ENCODE assay signal across 10 mouse cellular contexts in the genomic region with DNA sequence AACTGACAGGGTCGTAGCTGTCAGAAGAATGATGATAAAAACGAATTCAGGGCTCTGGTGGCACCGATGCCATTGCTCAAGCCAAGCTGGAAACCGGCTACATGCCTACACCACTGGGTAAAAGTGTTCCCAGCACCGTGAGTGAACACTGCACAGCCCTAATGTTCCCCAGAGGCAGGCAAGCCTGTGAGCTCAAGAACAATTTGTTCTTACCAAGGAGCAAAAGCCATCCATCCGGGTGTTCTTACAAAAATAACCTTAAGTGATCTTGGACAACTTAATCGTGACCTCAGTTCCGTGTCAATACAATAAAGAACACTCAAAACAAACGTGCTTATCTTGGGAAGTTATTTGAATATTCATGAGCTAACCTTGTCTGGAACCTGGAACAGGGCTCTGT. TPM values are rescaled to one million over a fixed set of nuclear protein-coding genes. Genes with fewer than 3 reads are reported as not detected.
DNase-seq lines count a peak whose midpoint lies in the region; ATAC-seq lines count a peak whose summit lies in the region.
"Had no signal": no experiment of that assay in that cellular context is flagged by ENCODE, and none has a peak within 500 bp of the region (broad histone marks: within the 10 kb centered on the region; RNA-seq: fewer than 3 reads in every experiment).

No protein-coding gene starts in this region.

- no peak for DNase-seq in forebrain, embryonic 14.5 days (ENCODE audit: low spot score)
- no peak for DNase-seq in forebrain, embryonic 11.5 days (ENCODE audit: low spot score)
- no peak for DNase-seq in lung, postnatal 10 days
- DNase-seq in left cerebral cortex, adult 9 months (ENCODE audit: low spot score in 2 of 2), result no peak
- no peak for DNase-seq in layer of hippocampus, postnatal 25 days (ENCODE audit: extremely low spot score in 1 of 2, low spot score in 1 of 2)
- DNase-seq: thymus, postnatal 14 days had no signal

- no peak overlapping the region for H3K4me3 ChIP-seq in forebrain, embryonic 14.5 days (ENCODE audit: low read depth, low read length)
- no peak overlapping the region for H3K4me3 ChIP-seq in forebrain, embryonic 11.5 days (ENCODE audit: low read depth, low read length)
- H3K4me3 ChIP-seq in lung, embryonic 15.5 days, result 0 out of 2 replicates have a peak overlapping the region, but pooled peaks have one; percentile 1
- no peak overlapping the region for H3K4me3 ChIP-seq in intestine, embryonic 16.5 days (ENCODE audit: low read length)
- peak overlapping the region; percentile 61; the same call in 1 of the 2 replicates for H3K4me3 ChIP-seq in stomach, embryonic 15.5 days (replicated peaks)

- peak overlapping the region; percentile 97; the same call in 1 of the 2 replicates for H3K4me2 ChIP-seq in forebrain, embryonic 14.5 days (ENCODE audit: low read length)
- no peak overlapping the region; the same call in 1 of the 2 replicates for H3K4me2 ChIP-seq in forebrain, embryonic 11.5 days (ENCODE audit: low read depth, low read length, severe bottlenecking)
- H3K4me2 ChIP-seq in lung, embryonic 15.5 days, result peak overlapping the region; percentile 96; the same call in 1 of the 2 replicates
- peak overlapping the region; percentile 93 for H3K4me2 ChIP-seq in intestine, embryonic 16.5 days (ENCODE audit: low read depth, low read length)
- H3K4me2 ChIP-seq in stomach, embryonic 15.5 days, result peak overlapping the region; percentile 86

- no peaks in the 10 kb centered on the region for H3K9me3 ChIP-seq in forebrain, embryonic 14.5 days (replicated peaks; ENCODE audit: control insufficient read depth, low read length)
- no peaks in the 10 kb centered on the region for H3K9me3 ChIP-seq in forebrain, embryonic 11.5 days (ENCODE audit: control insufficient read depth, low read length)
- H3K9me3 ChIP-seq in lung, embryonic 15.5 days, result no peaks in the 10 kb centered on the region
- no peaks in the 10 kb centered on the region for H3K9me3 ChIP-seq in intestine, embryonic 16.5 days (ENCODE audit: control insufficient read depth, low read length)
- no peaks in the 10 kb centered on the region for H3K9me3 ChIP-seq in stomach, embryonic 15.5 days

- H3K9ac ChIP-seq in forebrain, embryonic 14.5 days (ENCODE audit: low read length), result no peak overlapping the region
- no peak overlapping the region for H3K9ac ChIP-seq in forebrain, embryonic 11.5 days (ENCODE audit: low read length)
- H3K9ac ChIP-seq in lung, embryonic 15.5 days, result peak overlapping the region; percentile 22; the same call in 1 of the 2 replicates
- no peak overlapping the region for H3K9ac ChIP-seq in intestine, embryonic 16.5 days (ENCODE audit: low read depth, low read length)
- H3K9ac ChIP-seq in stomach, embryonic 15.5 days, result no peak overlapping the region

- 57% methylated on average over 9 of the region's 9 CpGs for WGBS in forebrain, embryonic 14.5 days
- WGBS in forebrain, embryonic 11.5 days, result 67% methylated on average over 9 of the region's 9 CpGs
- whole genome bisulfite sequencing in lung, embryonic 15.5 days, result 39% methylated on average over 9 of the region's 9 CpGs
- WGBS in intestine, embryonic 16.5 days, result 49% methylated on average over 9 of the region's 9 CpGs
- 50% methylated on average over 9 of the region's 9 CpGs for WGBS in stomach, embryonic 15.5 days

- no peak overlapping the region for H3K27ac ChIP-seq in forebrain, embryonic 14.5 days (ENCODE audit: low read depth, low read length)
- H3K27ac ChIP-seq in forebrain, embryonic 11.5 days (ENCODE audit: low read depth, low read length), result no peak overlapping the region
- no peak overlapping the region for H3K27ac ChIP-seq in lung, embryonic 15.5 days
- no peak overlapping the region for H3K27ac ChIP-seq in intestine, embryonic 16.5 days (ENCODE audit: low read length)
- no peak overlapping the region for H3K27ac ChIP-seq in stomach, embryonic 15.5 days
- H3K27ac ChIP-seq: hindbrain, postnatal 0 days had no signal

- no peaks in the 10 kb centered on the region; the same call in 1 of the 2 replicates for H3K27me3 ChIP-seq in forebrain, embryonic 14.5 days (replicated peaks; ENCODE audit: control insufficient read depth, insufficient read depth, low read length)
- no peaks in the 10 kb centered on the region for H3K27me3 ChIP-seq in forebrain, embryonic 11.5 days (ENCODE audit: control insufficient read depth, insufficient read depth, low read length)
- H3K27me3 ChIP-seq in lung, embryonic 15.5 days, result peaks cover 8% of the 10 kb centered on the region; the same call in 1 of the 2 replicates
- no peaks in the 10 kb centered on the region for H3K27me3 ChIP-seq in intestine, embryonic 16.5 days (replicated peaks; ENCODE audit: control insufficient read depth, insufficient read depth, low read length)
- H3K27me3 ChIP-seq in stomach, embryonic 15.5 days (replicated peaks), result no peaks in the 10 kb centered on the region

- H3K36me3 ChIP-seq in forebrain, embryonic 14.5 days (ENCODE audit: control insufficient read depth, insufficient read depth, low read length), result no peaks in the 10 kb centered on the region
- no peaks in the 10 kb centered on the region for H3K36me3 ChIP-seq in forebrain, embryonic 11.5 days (ENCODE audit: control insufficient read depth, insufficient read depth, low read length)
- H3K36me3 ChIP-seq in lung, embryonic 15.5 days, result no peaks in the 10 kb centered on the region
- no peaks in the 10 kb centered on the region for H3K36me3 ChIP-seq in intestine, embryonic 16.5 days (ENCODE audit: control insufficient read depth, insufficient read depth, low read length)
- no peaks in the 10 kb centered on the region for H3K36me3 ChIP-seq in stomach, embryonic 15.5 days

- H3K4me1 ChIP-seq in forebrain, embryonic 14.5 days (ENCODE audit: control insufficient read depth, insufficient read depth, low read length), result 0 out of 2 replicates have a peak, but pooled peaks cover 5% of the 10 kb centered on the region
- H3K4me1 ChIP-seq in forebrain, embryonic 11.5 days (replicated peaks; ENCODE audit: control insufficient read depth, insufficient read depth, low read length), result peaks cover 6% of the 10 kb centered on the region; the same call in 1 of the 2 replicates
- H3K4me1 ChIP-seq in lung, embryonic 15.5 days, result peaks cover 23% of the 10 kb centered on the region
- H3K4me1 ChIP-seq in intestine, embryonic 16.5 days (ENCODE audit: control insufficient read depth, insufficient read depth, low read length), result peaks cover 26% of the 10 kb centered on the region
- peaks cover 9% of the 10 kb centered on the region; the same call in 1 of the 2 replicates for H3K4me1 ChIP-seq in stomach, embryonic 15.5 days

- no peak for ATAC-seq in forebrain, embryonic 14.5 days
- ATAC-seq in forebrain, embryonic 11.5 days (replicated peaks; ENCODE audit: low FRiP score), result no peak
- no peak for ATAC-seq in lung, embryonic 15.5 days (ENCODE audit: borderline replicate concordance, extremely low read depth, low FRiP score, low TSS enrichment)
- ATAC-seq in intestine, embryonic 16.5 days, result no peak
- no peak for ATAC-seq in stomach, embryonic 15.5 days (ENCODE audit: insufficient read depth, low FRiP score, low read depth)
- ATAC-seq: hindbrain, postnatal 0 days had no signal

RNA-seq across cellular contexts. Expression of a gene that starts 3.2 kb away (rescaled TPM):
- 4.9 and 5.5 TPM in 2 replicates for polyA plus RNA-seq in forebrain, embryonic 14.5 days (2014; fragmentation: Nextera tagmentation; extraction: Ambion mirVana)
- 21.7 and 23.1 TPM in 2 replicates for polyA plus RNA-seq in forebrain, embryonic 11.5 days (2014; fragmentation: Nextera tagmentation; extraction: Ambion mirVana)
- 19.9 and 21.2 TPM in 2 replicates for polyA plus RNA-seq in lung, embryonic 15.5 days (2015; fragmentation: Nextera tagmentation; extraction: Ambion mirVana)
- 14.7 and 18.0 TPM in 2 replicates for polyA plus RNA-seq in intestine, embryonic 16.5 days (2015; fragmentation: Nextera tagmentation; extraction: Ambion mirVana)
- polyA plus RNA-seq in stomach, embryonic 15.5 days (2015; fragmentation: Nextera tagmentation; extraction: Ambion mirVana), result 22.3 and 23.8 TPM in 2 replicates
- total RNA-seq in layer of hippocampus, postnatal 25 days (2021), result 1 to 10 TPM; 7.1 to 8.8 TPM

Comparison
In these comparisons a context has a peak if more than half of its experiments do, and no peak if none do; other contexts are left out.
1. H3K4me3 ChIP-seq: peak in lung, embryonic 15.5 days (single experiment) and stomach, embryonic 15.5 days (single experiment); none in forebrain, embryonic 14.5 days (single experiment), forebrain, embryonic 11.5 days (single experiment) and intestine, embryonic 16.5 days (single experiment).